In the genomic region with DNA sequence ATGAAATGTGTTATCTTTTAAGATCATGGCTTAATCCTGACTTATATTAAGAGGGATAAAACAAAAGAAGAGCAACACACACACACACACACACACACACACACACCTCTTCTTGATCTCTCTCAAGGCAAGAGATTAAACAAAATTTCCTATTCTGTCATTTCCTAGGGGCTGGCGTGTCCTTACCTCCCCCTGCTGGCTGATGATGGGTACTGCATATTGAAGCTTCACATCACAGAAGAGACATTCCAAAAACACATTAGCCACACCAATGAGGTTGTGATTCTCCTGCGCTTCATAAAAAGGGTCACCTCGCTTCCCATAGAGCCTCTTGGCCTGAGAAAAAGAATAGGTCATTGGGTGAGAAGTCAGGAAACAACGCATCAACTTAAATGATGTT, we compare ENCODE assay signal across 8 mouse cellular contexts.
DNase-seq lines count a peak whose midpoint lies in the region; ATAC-seq and TF ChIP-seq lines count a peak whose summit lies in the region.

No protein-coding gene starts in this region.

- peak; percentile 62 for DNase-seq in forebrain, embryonic 11.5 days (ENCODE audit: low spot score)
- peak; percentile 61 for DNase-seq in right cerebral cortex, adult 18-20 months
- no peak for DNase-seq in right cerebral cortex, postnatal 36 days (ENCODE audit: low spot score in 2 of 2)
- DNase-seq in cerebellum, adult 2 months: peak; percentile 47 to 53
- peak; percentile 56 for DNase-seq in heart, postnatal 4 days
- DNase-seq in lung, adult 2 months: peak; percentile 39
- peak; percentile 32 to 47 for DNase-seq in spleen, adult 2 months (ENCODE audit: low read depth in 1 of 2, low spot score in 2 of 2)

- no peak for ATAC-seq in forebrain, embryonic 11.5 days (replicated peaks; ENCODE audit: low FRiP score)
- ATAC-seq in forebrain, embryonic 12.5 days (ENCODE audit: low FRiP score): no peak

- H3K4me1 ChIP-seq in forebrain, embryonic 11.5 days (replicated peaks; ENCODE audit: control insufficient read depth, insufficient read depth, low read length): no peaks in the 10 kb centered on the region
- no peaks in the 10 kb centered on the region for H3K4me1 ChIP-seq in forebrain, embryonic 12.5 days
- no peaks in the 10 kb centered on the region for H3K4me1 ChIP-seq in cerebellum, adult 2 months (ENCODE audit: control insufficient read depth, insufficient read depth, low read length)
- no peaks in the 10 kb centered on the region for H3K4me1 ChIP-seq in lung, adult 2 months (ENCODE audit: control insufficient read depth, insufficient read depth, low read length)
- H3K4me1 ChIP-seq in spleen, adult 2 months (ENCODE audit: control insufficient read depth, insufficient read depth, insufficient read length): no peaks in the 10 kb centered on the region

- TF ChIP-seq POLR2A in cerebellum, adult 2 months (IDR thresholded peaks at IDR 0.05; ENCODE audit: borderline replicate concordance, insufficient read depth, low read length): no peak
- no peak for TF ChIP-seq POLR2A in lung, adult 2 months (IDR thresholded peaks at IDR 0.05; ENCODE audit: borderline replicate concordance, extremely low read depth, low read depth, low read length)
- no peak for TF ChIP-seq POLR2A in spleen, adult 2 months (IDR thresholded peaks at IDR 0.05; ENCODE audit: low read depth, low read length)

- 43% methylated on average over 4 of the region's 4 CpGs for WGBS in forebrain, embryonic 11.5 days
- WGBS in forebrain, embryonic 12.5 days: 40% methylated on average over 4 of the region's 4 CpGs
- 39% methylated on average over 4 of the region's 4 CpGs for WGBS in cerebellum, adult 2 months
- 37% methylated on average over 4 of the region's 4 CpGs for WGBS in lung, adult 2 months
- 48% methylated on average over 4 of the region's 4 CpGs for WGBS in spleen, adult 2 months

- H3K4me2 ChIP-seq in forebrain, embryonic 11.5 days (ENCODE audit: low read depth, low read length, severe bottlenecking): no peak overlapping the region
- no peak overlapping the region for H3K4me2 ChIP-seq in forebrain, embryonic 12.5 days

- TF ChIP-seq CTCF in cerebellum, adult 2 months (IDR thresholded peaks at IDR 0.05; ENCODE audit: borderline replicate concordance, insufficient read depth, low read depth, low read length): peak; percentile 89
- TF ChIP-seq CTCF in lung, adult 2 months (IDR thresholded peaks at IDR 0.05; ENCODE audit: insufficient read depth, low read length): peak; percentile 84
- TF ChIP-seq CTCF in spleen, adult 2 months (IDR thresholded peaks at IDR 0.05; ENCODE audit: extremely low read depth, insufficient read depth, insufficient read length, insufficient replicate concordance): peak; percentile 72; the same call in 1 of the 2 replicates

- no peak overlapping the region for H3K9ac ChIP-seq in forebrain, embryonic 11.5 days (ENCODE audit: low read length)
- H3K9ac ChIP-seq in forebrain, embryonic 12.5 days: no peak overlapping the region

- no peak overlapping the region for H3K27ac ChIP-seq in forebrain, embryonic 11.5 days (ENCODE audit: low read depth, low read length)
- no peak overlapping the region for H3K27ac ChIP-seq in forebrain, embryonic 12.5 days
- H3K27ac ChIP-seq in cerebellum, adult 2 months (ENCODE audit: insufficient read depth, low read length): no peak overlapping the region
- H3K27ac ChIP-seq in spleen, adult 2 months (ENCODE audit: insufficient read depth, low read length): no peak overlapping the region

- no peaks in the 10 kb centered on the region for H3K27me3 ChIP-seq in forebrain, embryonic 11.5 days (ENCODE audit: control insufficient read depth, insufficient read depth, low read length)
- no peaks in the 10 kb centered on the region for H3K27me3 ChIP-seq in forebrain, embryonic 12.5 days
- no peaks in the 10 kb centered on the region for H3K27me3 ChIP-seq in cerebellum, adult 2 months (ENCODE audit: control insufficient read depth, insufficient read depth, low read length)
- no peaks in the 10 kb centered on the region for H3K27me3 ChIP-seq in spleen, adult 2 months (ENCODE audit: control insufficient read depth, insufficient read depth, low read length)

- peaks cover 2% of the 10 kb centered on the region; the same call in 1 of the 2 replicates for H3K36me3 ChIP-seq in forebrain, embryonic 11.5 days (ENCODE audit: control insufficient read depth, insufficient read depth, low read length)
- peaks cover 24% of the 10 kb centered on the region for H3K36me3 ChIP-seq in forebrain, embryonic 12.5 days (replicated peaks)
- H3K36me3 ChIP-seq in spleen, adult 2 months (ENCODE audit: control insufficient read depth, insufficient read depth, low read length): no peaks in the 10 kb centered on the region

- no peak overlapping the region for H3K4me3 ChIP-seq in forebrain, embryonic 11.5 days (ENCODE audit: low read depth, low read length)
- H3K4me3 ChIP-seq in forebrain, embryonic 12.5 days (replicated peaks): no peak overlapping the region
- no peak overlapping the region for H3K4me3 ChIP-seq in cerebellum, adult 2 months (replicated peaks; ENCODE audit: insufficient read depth, low read depth, low read length)
- no peak overlapping the region for H3K4me3 ChIP-seq in lung, adult 2 months (replicated peaks; ENCODE audit: extremely low read depth, low read depth, low read length)
- H3K4me3 ChIP-seq in spleen, adult 2 months (ENCODE audit: extremely low read depth, insufficient read depth, insufficient read length): no peak overlapping the region

- no peaks in the 10 kb centered on the region for H3K9me3 ChIP-seq in forebrain, embryonic 11.5 days (ENCODE audit: control insufficient read depth, low read length)
- no peaks in the 10 kb centered on the region for H3K9me3 ChIP-seq in forebrain, embryonic 12.5 days

Comparison
In these comparisons a context has a peak if more than half of its experiments do, and no peak if none do; other contexts are left out.
1. DNase-seq: peak in forebrain, embryonic 11.5 days (single experiment), right cerebral cortex, adult 18-20 months (single experiment), cerebellum, adult 2 months (2 of 2), heart, postnatal 4 days (single experiment), lung, adult 2 months (single experiment) and spleen, adult 2 months (2 of 2); none in right cerebral cortex, postnatal 36 days (0 of 2).
2. Peak in every context shown above with its lines, with median percentiles within 50 percentile points of each other: CTCF ChIP-seq.